Mouse (Mus musculus): ENCODE data around the gene Ccdc155. TPM values are rescaled to one million over a fixed set of nuclear protein-coding genes. Genes with fewer than 3 reads are reported as not detected.

Gene Ccdc155
- total RNA-seq (2021): 1 to 10 TPM; 2.1 to 2.6 TPM
- long read RNA-seq, experiment 1, partial matches to known transcripts: 1 of 3 reads
- long read RNA-seq, experiment 1, other reads (novel, unspliced or antisense): 2 of 3 reads
- long read RNA-seq, experiment 2, partial matches to known transcripts: 1 of 4 reads
- long read RNA-seq, experiment 2, other reads (novel, unspliced or antisense): 3 of 4 reads

- DNase-seq: peak; percentile 89
- intact Hi-C loops (cut with DNase I; ENCODE audit: low total_unique reads): no loop called here
Measured at GRCm38 (mm10) chr7:45204380-45205143, at the start of gene Ccdc155. Gene Ccdc155, minus strand, starts transcription at chr7:45204892.

DNA sequence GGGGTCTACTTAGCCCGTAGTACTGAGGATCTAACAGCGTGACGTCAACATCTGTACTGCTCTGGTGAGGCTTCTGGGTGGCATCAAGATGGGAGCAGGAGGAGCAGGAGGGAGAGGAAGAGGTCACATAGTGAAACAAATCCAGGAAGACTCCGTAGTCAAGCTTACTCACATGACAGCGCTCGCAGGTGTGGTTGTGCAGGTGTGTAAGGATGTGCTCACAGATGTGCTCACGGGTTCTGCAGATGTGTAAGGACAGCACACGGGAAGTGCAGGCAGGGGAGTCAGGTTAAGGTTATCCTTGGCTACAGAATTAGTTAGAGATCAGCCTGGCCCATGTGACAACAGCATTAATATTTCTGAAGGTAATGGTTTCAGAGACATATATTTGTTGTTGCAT lies 49.1 kb upstream of the Ccdc155 start:
- DNase-seq: no peak
- intact Hi-C loops (cut with DNase I; ENCODE audit: low total_unique reads): no loop called here

DNA sequence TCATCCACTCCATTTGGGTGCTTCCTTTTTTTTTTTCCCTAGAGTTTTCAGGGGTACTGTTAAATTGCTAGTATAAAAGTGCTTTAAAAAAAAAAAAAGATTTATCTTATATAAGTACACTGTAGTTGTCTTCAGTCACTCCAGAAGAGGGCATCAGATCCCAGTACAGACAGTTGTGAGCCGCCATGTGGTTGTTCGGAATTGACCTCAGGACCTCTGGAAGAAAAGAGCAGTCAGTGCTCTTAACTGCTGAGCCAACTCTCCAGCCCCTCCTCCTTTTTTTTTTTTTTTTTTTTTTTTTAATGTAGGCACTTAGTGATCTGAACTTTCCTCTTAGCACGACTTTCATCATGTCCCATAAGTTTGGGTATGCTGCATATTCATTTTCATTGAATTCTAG lies 43.0 kb upstream of the Ccdc155 start:
- no peak for DNase-seq
- intact Hi-C loops (cut with DNase I; ENCODE audit: low total_unique reads): no loop called here

DNA sequence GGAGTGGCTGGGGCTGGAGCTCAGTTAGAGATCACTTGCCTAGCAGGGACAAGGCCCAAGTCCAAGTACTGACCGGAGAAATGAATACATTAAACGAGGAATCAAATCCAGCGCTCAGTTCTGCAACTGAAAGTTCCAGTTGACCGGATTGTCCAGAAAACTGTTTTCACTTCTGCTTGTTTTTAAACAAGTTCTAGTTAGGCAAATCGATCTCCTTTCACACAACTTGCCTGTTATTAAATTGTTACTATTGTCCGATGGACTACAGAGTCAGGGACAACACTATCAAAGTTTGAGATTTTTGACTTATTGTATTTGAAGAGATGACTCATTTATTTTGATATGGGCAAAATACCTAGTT lies 36.7 kb upstream of the Ccdc155 start:
- intact Hi-C loops (cut with DNase I; ENCODE audit: low total_unique reads): no loop called here
- no peak for DNase-seq

DNA sequence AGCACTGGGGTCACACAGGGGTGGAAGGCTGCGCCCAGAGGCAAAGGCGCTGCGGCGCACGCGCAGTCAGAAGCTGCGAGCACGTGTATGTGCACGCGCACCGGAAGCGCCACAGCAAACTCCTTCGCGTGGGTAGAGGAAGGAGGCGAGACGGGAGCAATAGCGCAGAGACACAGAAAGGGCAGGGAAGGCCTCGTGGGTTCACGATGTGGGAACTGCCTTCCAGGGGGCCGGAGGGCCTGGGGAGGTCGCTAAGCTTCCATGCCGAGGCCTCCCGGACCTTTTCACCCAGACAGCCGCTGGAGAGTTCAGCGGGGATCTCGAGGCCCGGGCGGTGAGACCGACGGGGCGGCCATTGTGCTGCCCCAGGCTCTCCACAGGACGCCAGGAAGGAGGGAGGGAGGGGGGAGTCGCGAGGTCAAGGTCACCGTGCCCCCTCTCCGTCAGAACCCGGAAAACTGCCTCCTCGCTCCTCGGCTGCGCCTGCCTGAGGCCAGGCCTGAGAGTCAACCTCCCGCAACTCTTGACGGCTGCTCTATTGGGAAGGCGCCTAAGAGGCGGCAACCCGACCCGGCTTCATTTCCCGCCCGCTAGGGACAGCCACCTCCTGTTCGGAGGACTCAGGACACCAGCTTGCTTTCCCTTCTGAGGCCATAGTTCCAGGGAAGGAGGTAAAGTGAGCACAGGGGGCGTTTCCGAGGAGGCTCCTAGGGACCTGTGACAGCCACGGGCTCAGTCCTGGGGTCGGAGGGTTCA lies 36.1 kb upstream of the Ccdc155 start, which contains the start of gene Slc6a16:
Gene Slc6a16 (plus strand): TSS at position 453 of the 756 bp plus-strand sequence.
- intact Hi-C loops (cut with DNase I; ENCODE audit: low total_unique reads): no loop called here
- DNase-seq: peak; percentile 45

GRCm38 (mm10) chr7:45240109-45240508 lies 35.4 kb upstream of the Ccdc155 start:
- no peak for DNase-seq
- intact Hi-C loops (cut with DNase I; ENCODE audit: low total_unique reads): no loop called here

DNA sequence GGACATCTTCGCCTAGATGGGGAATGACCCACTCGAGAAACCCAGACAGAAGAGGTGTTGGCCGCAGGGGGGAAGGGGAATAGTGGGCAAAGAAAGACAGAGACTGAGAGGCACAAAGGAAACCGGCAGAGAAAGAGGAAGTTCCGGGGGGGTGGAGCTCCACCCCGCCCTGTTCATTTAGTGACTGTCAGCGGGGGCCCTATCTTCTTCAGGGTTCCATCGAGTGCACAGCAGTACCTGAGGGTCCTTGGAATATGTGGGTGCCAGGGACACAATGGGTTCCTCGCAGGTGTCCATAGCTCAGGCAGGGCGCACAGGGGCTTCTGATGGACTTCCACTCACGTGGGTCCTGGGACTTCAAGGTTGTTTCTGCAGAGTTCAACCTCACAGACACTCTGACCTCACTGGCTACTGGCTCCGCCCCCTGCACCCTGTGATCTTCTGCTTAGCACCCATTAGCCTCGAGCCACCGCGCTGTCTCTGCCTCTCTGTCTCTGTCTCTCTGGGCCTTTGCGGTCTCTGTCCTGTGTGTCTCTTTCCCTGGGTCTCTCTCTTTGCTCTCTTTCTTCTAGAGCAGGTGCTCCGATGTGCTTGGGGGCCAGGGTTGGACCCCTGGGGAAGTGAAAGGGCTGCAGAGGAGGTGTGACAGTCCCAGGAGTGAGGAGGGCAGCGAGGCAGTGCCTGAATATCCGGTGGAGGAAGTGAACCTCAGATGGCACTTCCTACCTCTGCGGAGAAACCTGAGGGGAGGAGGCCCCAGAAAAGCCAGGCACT lies 34.2 kb upstream of the Ccdc155 start, which contains the start of gene Cd37:
Gene Cd37 (minus strand): TSS at position 393 of the 774 bp plus-strand sequence.
- no peak for DNase-seq
- intact Hi-C loops (cut with DNase I; ENCODE audit: low total_unique reads): no loop called here

GRCm38 (mm10) chr7:45237747-45238699 lies 33.3 kb upstream of the Ccdc155 start:
- intact Hi-C loops (cut with DNase I; ENCODE audit: low total_unique reads): no loop called here
- DNase-seq: no peak

DNA sequence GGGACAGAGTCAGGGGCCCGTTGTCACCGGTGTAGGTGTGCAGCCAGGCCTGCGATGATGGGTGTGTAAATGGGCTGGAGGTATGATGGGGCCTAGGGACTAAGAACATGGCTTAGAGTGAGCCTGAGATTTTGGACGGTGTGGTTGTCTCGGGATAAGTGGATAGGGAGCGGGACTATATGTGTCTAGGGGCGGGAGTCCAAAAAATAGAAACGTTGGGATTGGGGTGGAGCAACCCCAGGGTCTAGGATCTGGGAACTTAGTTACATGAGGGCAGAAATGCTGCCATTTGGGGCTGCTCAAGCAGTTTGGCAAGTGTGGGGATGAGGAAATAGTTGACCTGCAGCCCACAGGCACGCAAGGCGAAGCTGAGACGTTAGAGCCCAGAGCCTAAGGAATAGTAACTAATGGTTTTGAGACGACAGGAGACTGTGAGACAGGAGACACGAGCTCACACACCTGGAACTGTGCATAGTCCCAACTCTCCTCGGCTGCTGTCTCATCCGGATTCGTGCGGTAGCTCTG lies 31.0 kb upstream of the Ccdc155 start:
- DNase-seq: no peak
- intact Hi-C loops (cut with DNase I; ENCODE audit: low total_unique reads): no loop called here

- DNase-seq: peak; percentile 41
Measured at GRCm38 (mm10) chr7:45234922-45235571, 30.4 kb upstream of the Ccdc155 start.

DNA sequence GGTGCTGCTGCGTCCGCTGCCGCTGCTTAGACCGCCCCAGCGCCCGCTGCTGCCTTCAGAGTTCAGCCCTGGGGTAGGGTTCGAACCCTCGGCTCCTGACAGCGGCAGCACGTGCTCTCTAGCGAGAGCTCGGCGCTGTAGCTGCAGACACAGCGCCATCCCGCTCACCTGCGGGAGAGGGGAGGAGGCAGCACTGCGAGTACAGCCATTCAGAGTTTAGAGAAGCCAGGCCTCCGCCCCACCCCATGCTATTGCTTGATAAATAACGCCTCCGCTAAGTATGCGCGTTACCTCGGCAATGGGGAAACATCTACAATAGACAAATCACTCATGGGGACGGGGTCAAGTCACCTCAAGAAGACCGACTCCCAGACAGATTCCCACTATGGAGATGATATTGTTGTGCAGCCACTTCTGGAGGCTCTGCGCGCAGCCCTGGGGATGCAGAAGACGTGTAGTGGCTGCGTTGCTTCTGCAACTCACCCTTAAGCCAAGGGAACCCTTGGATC lies 29.7 kb upstream of the Ccdc155 start:
- no peak for DNase-seq
- intact Hi-C loops (cut with DNase I; ENCODE audit: low total_unique reads): no loop called here

More at GRCm38 (mm10) chr7:45234922-45235571, 30.4 kb upstream of the Ccdc155 start:
- intact Hi-C loops (cut with DNase I; ENCODE audit: low total_unique reads): no loop called here

- intact Hi-C loops (cut with DNase I; ENCODE audit: low total_unique reads): no loop called here
- DNase-seq: no peak
Measured at GRCm38 (mm10) chr7:45233580-45234332, 29.1 kb upstream of the Ccdc155 start.

DNA sequence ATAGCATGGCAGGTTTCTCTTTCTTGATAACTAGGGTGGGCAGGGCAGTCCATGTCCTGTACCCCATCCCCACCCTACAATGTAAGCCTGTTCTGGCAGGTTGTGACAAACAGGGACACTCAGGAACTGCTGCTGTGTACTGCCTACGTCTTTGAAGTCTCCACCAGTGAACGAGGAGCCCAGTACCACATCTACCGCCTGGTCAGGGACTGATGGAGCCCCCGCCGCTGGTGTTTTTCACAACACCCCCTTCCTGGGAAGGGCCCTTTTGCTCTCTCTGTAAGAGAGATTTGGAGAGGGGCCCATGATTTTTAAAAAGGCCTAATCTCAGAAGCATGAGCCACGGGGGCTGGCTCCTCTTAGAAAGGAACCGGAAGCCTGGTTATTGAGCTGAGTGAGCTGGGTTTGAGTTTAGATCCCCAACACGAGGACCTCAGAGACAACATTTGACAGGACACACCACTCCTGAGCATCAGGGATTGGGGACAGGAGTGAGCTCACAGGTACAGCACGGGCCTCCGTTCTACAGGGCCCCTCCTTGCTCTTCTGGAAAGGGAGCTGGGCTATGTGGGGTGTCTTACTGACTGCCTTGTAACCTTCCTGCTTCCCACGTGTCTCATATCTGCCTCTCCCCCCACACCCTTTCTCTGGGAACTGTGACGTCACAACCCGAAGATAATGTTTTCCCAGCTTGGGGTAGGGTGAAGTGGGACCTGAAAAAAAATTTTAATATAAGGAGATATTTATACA lies 28.2 kb upstream of the Ccdc155 start:
- intact Hi-C loops (cut with DNase I; ENCODE audit: low total_unique reads): no loop called here
- DNase-seq: no peak

DNA sequence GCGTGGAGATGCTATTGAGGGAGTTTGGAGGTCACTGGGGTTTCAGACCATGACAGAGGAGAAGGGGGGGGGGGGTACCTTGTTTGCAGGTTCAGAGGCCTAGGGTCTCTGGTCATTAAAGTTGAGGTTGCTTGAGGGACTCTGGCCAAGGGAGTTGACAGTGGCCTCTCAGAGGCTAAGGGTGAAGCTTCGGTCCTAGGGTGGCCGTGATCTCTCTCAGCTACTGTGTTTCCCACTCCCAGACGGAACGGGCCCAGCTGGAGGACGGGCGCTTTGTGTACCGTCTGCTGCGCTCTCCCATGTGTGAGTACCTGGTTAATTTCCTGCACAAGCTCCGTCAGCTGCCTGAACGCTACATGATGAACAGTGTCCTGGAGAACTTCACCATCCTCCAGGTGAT lies 27.2 kb upstream of the Ccdc155 start:
- no peak for DNase-seq
- intact Hi-C loops (cut with DNase I; ENCODE audit: low total_unique reads): no loop called here

DNA sequence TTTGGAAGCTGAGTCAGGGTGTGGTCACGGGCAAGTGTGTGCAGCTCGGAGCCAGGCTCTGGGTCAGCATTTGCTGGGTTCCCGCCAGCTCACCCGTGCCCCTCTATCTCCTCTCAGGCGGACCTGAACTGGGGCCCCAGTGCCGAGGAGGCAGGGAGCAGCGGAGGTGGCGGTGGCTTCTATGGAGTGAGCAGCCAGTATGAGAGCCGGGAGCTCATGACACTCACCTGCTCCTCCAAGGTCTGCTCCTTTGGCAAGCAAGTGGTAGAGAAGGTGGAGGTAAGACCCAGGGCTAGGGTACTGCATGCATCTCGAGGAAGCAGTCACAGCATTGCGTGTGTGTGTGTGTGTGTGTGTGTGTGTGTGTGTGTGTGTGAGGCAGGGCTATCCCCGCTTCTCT lies 26.5 kb upstream of the Ccdc155 start:
- intact Hi-C loops (cut with DNase I; ENCODE audit: low total_unique reads): no loop called here
- DNase-seq: no peak

- intact Hi-C loops (cut with DNase I; ENCODE audit: low total_unique reads): no loop called here
- no peak for DNase-seq
Measured at GRCm38 (mm10) chr7:45229459-45230203, 24.9 kb upstream of the Ccdc155 start.

Data from gastrocnemius, postnatal 14 days (tissue).